Mouse (Mus musculus): Measurements from ENCODE around the gene Ndrg3. TPM values are rescaled to one million over a fixed set of nuclear protein-coding genes. Genes with fewer than 3 reads are reported as not detected.

Ndrg3 gene
- polyA plus RNA-seq (2012; rRNA removed), result 34.9 and 50.8 TPM in 2 replicates

DNA sequence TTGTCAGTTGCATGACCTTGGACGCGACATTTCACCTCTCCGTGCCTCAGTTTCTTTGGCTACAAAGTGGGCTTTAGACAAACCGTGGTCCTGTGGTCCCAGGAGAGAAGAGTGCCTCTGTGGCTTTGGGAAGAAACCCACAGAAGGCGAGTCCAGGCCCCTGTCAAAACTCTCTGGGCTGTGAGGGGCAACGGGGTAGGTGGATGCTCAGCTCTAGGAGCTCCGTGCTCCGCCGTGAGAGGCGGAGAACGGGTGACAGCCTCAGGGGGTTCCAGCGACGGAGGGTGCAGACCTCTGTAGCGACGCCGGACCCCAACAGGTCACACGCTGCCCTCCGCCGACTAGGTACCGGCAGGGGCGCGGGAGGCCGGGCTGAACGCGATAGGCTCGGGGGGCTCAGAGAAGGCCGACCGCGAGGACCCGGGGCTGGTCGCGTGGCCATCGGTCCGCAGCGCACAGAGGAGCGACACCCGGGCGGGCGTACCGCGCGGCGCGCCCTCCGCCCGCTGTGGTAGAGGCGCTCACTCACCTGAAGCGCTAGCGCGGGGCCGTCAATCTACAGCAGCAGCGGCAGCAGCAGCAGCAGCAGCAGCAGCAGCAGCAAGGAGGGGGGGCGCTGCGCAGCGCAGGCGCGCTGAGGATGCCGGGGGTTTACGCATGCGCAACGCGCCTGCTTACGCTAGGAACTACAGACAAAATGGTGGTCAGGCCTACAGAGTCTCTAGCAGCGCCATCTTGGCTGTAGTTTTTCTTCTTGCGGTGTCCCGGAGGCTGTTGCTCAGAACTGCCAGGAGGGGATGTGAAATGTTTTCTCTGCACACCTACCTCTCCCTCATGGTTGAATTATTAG, at the start of gene Ndrg3:
Gene Ndrg3 (minus strand): TSS at position 587 of the 850 bp plus-strand sequence.

DNA sequence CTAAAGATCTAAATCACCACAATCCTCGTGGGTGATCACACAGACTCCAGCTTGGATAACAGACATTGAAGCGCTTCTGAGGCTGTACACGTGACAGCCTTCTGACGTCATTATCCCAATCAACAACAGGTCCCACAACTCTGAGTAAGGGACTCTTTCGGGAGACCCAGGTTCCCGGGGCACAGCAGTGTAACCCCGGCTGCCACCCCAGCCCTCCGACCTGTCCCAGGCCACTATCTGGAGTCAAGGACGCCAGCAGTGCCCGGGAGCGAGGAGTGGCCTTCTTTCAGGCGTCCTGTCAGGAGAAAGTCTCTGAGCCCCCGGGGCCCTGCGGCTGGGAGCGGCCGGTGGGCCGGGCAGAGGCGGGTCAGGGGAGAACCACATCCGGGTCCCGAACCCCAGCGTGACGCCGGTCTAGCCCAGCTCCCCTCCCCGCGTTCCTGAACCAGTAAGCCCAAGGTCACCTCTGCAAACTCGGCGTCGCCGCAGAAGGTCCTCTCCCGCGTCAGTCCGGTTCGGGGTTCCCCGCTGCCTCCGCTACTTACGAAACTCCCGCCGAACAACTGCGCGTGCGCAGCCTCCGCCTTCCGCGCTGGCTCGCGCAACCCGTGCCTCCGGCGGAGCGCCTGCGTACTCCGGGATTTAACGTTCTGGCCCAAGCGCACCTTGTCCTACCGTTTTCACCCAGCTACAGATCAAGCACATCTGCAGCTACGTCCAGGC, 14.8 kb upstream of the Ndrg3 start, which contains the start of gene Dsn1:
Gene Dsn1 (minus strand): TSS at position 644 of the 723 bp plus-strand sequence.

DNA sequence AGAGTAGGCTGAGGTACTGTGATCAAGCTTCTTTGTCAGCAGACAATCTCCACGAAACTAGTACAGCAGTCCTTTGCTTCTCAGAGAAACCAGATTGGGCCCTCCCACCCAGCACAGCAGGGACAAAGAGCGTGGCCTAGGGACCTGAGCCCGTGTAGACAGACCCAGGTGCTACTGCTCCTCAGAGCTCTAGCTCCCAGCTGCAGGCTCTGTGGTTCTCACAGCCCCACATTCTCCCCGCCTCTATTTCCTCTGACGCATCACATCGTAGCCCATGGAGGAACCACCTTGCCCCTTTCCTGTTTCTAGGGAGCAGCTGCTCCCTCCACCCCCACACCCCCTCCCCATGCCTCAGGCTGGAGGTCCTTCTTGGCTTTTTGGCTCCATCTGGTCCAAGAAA, 104.8 kb downstream of the Ndrg3 start, which contains the start of gene Sla2:
Gene Sla2 (minus strand): TSS at position 176 of the 400 bp plus-strand sequence.

Other genes starting within 250 kb of the Ndrg3 start
- 864 and 1,110 TPM in 2 replicates for gene Myl9, start 216.6 kb downstream of the Ndrg3 start, polyA plus RNA-seq (2012; rRNA removed)
- 27.5 and 28.1 TPM in 2 replicates for gene Tgif2, start 152.0 kb downstream of the Ndrg3 start, polyA plus RNA-seq (2012; rRNA removed)
- gene 4930518I15Rik, start 134.1 kb downstream of the Ndrg3 start, polyA plus RNA-seq (2012; rRNA removed), result 0.61 and 1.4 TPM in 2 replicates
- gene Rab5if, start 128.9 kb downstream of the Ndrg3 start, polyA plus RNA-seq (2012; rRNA removed), result 231 and 234 TPM in 2 replicates
- gene Sla2, start 104.9 kb downstream of the Ndrg3 start, polyA plus RNA-seq (2012; rRNA removed), result 0.76 and 0.89 TPM in 2 replicates
- 4.2 and 5.7 TPM in 2 replicates for gene Dsn1, start 15.1 kb upstream of the Ndrg3 start, polyA plus RNA-seq (2012; rRNA removed)
- gene Soga1, start 87.2 kb upstream of the Ndrg3 start, polyA plus RNA-seq (2012; rRNA removed), result 25.2 and 37.3 TPM in 2 replicates
- gene Tldc2, start 95.0 kb upstream of the Ndrg3 start, polyA plus RNA-seq (2012; rRNA removed), result not detected in 2 replicates
- 26.8 and 27.2 TPM in 2 replicates for gene Samhd1, start 143.2 kb upstream of the Ndrg3 start, polyA plus RNA-seq (2012; rRNA removed)
- gene Rbl1, start 212.5 kb upstream of the Ndrg3 start, polyA plus RNA-seq (2012; rRNA removed), result 4.5 and 5.8 TPM in 2 replicates